Mouse (Mus musculus): ENCODE data around the gene Tbc1d22a. TPM values are rescaled to one million over a fixed set of nuclear protein-coding genes. Genes with fewer than 3 reads are reported as not detected.
"Not testable (repeated sequence)": the region's sequence is repeated elsewhere in the genome, so short reads cannot be mapped to it uniquely, and the experiment has no call there.

Tbc1d22a gene
- total RNA-seq, 2 experiments from 2014 or later: 28.2 to 29.1 TPM

GRCm38 (mm10) chr15:86201696-86202330 lies 12.4 kb upstream of the Tbc1d22a start:
- no peak for DNase-seq (ENCODE audit: low spot score in 2 of 2)

GRCm38 (mm10) chr15:86202640-86203039 lies 11.6 kb upstream of the Tbc1d22a start:
- no peak for DNase-seq (ENCODE audit: low spot score in 2 of 2)

GRCm38 (mm10) chr15:86203292-86203793 lies 10.9 kb upstream of the Tbc1d22a start:
- no peak for DNase-seq (ENCODE audit: low spot score in 2 of 2)

- peak; percentile 48 for DNase-seq (ENCODE audit: low spot score in 2 of 2)
Observed at GRCm38 (mm10) chr15:86203942-86204561, 10.2 kb upstream of the Tbc1d22a start.

- peak; percentile 68 to 75 for DNase-seq (ENCODE audit: low spot score in 2 of 2)
Observed at GRCm38 (mm10) chr15:86205300-86205699, 9.0 kb upstream of the Tbc1d22a start.

GRCm38 (mm10) chr15:86206385-86206784 lies 7.9 kb upstream of the Tbc1d22a start:
- no peak for DNase-seq (ENCODE audit: low spot score in 2 of 2)

GRCm38 (mm10) chr15:86212193-86212592 lies 2.1 kb upstream of the Tbc1d22a start:
- DNase-seq (ENCODE audit: low spot score in 2 of 2): not testable (repeated sequence)

- DNase-seq (ENCODE audit: low spot score in 2 of 2): no peak
Observed at GRCm38 (mm10) chr15:86214549-86215201, 416 bp downstream of the Tbc1d22a start.

- DNase-seq (ENCODE audit: low spot score in 2 of 2): not testable (repeated sequence)
Observed at GRCm38 (mm10) chr15:86216641-86217040, 2.4 kb downstream of the Tbc1d22a start.

- no peak for DNase-seq (ENCODE audit: low spot score in 2 of 2)
Observed at GRCm38 (mm10) chr15:86219534-86220228, 5.4 kb downstream of the Tbc1d22a start.

- no peak for DNase-seq (ENCODE audit: low spot score in 2 of 2)
Observed at GRCm38 (mm10) chr15:86220229-86220630, 6.0 kb downstream of the Tbc1d22a start.

GRCm38 (mm10) chr15:86220715-86221114 lies 6.5 kb downstream of the Tbc1d22a start:
- DNase-seq (ENCODE audit: low spot score in 2 of 2): no peak

GRCm38 (mm10) chr15:86221369-86221768 lies 7.1 kb downstream of the Tbc1d22a start:
- no peak for DNase-seq (ENCODE audit: low spot score in 2 of 2)

GRCm38 (mm10) chr15:86221901-86222300 lies 7.6 kb downstream of the Tbc1d22a start:
- DNase-seq (ENCODE audit: low spot score in 2 of 2): not testable (repeated sequence)

GRCm38 (mm10) chr15:86224972-86225551 lies 10.8 kb downstream of the Tbc1d22a start:
- no peak for DNase-seq (ENCODE audit: low spot score in 2 of 2)

- no peak for DNase-seq (ENCODE audit: low spot score in 2 of 2)
Observed at GRCm38 (mm10) chr15:86226221-86226620, 12.0 kb downstream of the Tbc1d22a start.

GRCm38 (mm10) chr15:86226968-86227367 lies 12.7 kb downstream of the Tbc1d22a start:
- no peak for DNase-seq (ENCODE audit: low spot score in 2 of 2)

GRCm38 (mm10) chr15:86228186-86228585 lies 13.9 kb downstream of the Tbc1d22a start:
- DNase-seq (ENCODE audit: low spot score in 2 of 2): peak; percentile 40 to 46

GRCm38 (mm10) chr15:86229088-86229487 lies 14.8 kb downstream of the Tbc1d22a start:
- no peak for DNase-seq (ENCODE audit: low spot score in 2 of 2)

- no peak for DNase-seq (ENCODE audit: low spot score in 2 of 2)
Observed at GRCm38 (mm10) chr15:86229623-86230022, 15.4 kb downstream of the Tbc1d22a start.

GRCm38 (mm10) chr15:86231170-86231569 lies 16.9 kb downstream of the Tbc1d22a start:
- no peak for DNase-seq (ENCODE audit: low spot score in 2 of 2)

Measured in adrenal gland, adult 18-20 months (tissue).